Mouse (Mus musculus): ENCODE data around the gene Cspg5. TPM values are rescaled to one million over a fixed set of nuclear protein-coding genes. Genes with fewer than 3 reads are reported as not detected.

Gene Cspg5
- polyA plus RNA-seq, 1 experiment from 2014 or later, result 3.7 TPM

DNA sequence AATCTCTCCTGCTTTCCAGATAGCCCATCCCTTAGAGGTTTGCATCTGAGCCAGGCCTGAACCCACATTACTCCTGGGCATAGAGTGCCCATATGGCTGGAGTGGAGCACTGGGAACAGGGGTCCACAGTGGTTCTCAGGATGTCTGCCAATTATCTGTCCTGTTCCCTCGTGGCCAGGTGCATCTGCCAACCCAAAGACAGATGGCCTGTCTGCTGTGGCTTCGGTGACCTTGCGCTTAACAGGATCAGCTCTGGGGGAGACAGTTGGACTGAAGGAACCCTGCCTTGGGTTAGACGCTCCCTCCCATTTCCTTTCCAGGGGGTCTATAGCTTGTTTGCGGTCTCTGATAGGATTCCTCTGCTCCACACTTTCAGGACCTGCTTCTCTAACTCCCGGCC is 15.1 kb downstream of the Cspg5 start:
- Histone ChIP-seq H3K9ac (no peak overlapping the region), H3K27ac (no peak overlapping the region), H3K4me3 (no peak overlapping the region), H3K4me1 (no peaks in the 10 kb centered on the region), H3K36me3 (no peaks in the 10 kb centered on the region), H3K9me3 (no peaks in the 10 kb centered on the region), H3K4me2 (replicated peaks) (no peak overlapping the region), H3K27me3 (no peaks in the 10 kb centered on the region)
- no peak for ATAC-seq (ENCODE audit: low FRiP score, low read depth)
- 82% methylated on average over 6 of the region's 6 CpGs for WGBS

DNA sequence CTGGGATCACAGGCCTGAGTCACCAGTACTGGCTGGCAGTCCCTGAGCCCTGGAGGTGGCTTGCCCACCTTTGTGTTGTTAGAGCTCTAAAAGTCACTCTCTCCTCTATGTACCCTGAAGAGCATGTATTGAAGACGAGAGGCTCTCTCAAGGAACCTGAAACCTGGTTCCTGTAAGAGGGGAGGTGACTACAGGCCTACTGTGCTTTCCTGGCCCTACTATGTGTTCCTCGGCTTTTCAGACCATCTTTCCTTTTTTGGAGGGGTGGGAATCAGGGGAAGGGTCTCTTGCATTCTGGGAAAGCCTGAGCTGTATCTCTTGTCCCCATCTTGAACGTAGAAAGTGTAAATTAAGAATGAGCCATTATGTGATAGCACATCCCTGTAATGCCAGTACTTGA is 15.5 kb downstream of the Cspg5 start:
- H3K27me3 ChIP-seq, result no peaks in the 10 kb centered on the region
- no peaks in the 10 kb centered on the region for H3K4me1 ChIP-seq
- no peak overlapping the region for H3K27ac ChIP-seq
- 75% methylated on average over 3 of the region's 3 CpGs for whole genome bisulfite sequencing
- H3K9me3 ChIP-seq, result no peaks in the 10 kb centered on the region
- no peak overlapping the region for H3K4me3 ChIP-seq
- no peak overlapping the region for H3K4me2 ChIP-seq (replicated peaks)
- H3K9ac ChIP-seq, result no peak overlapping the region
- ATAC-seq (ENCODE audit: low FRiP score, low read depth), result no peak
- no peaks in the 10 kb centered on the region for H3K36me3 ChIP-seq

DNA sequence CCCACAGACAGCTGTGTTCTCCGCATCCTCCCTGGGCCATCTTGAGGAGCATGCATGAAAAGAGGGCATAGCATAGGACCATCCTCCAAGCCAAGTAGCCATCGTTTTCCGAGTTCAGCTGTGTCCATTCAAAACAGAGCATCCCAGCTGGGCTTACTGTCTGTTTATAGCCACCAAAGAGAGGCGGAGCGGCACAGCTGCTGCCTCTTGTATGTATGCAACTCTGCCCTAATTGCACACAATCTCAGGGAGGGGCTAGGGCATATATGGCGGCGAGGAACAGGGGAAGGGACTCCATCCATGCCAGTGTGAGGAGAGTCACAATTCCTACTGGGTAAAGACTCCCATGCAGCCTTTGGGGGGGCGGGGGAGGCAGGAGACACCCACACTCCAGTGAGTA is 19.6 kb downstream of the Cspg5 start:
- H3K4me2 ChIP-seq (replicated peaks), result no peak overlapping the region
- no peaks in the 10 kb centered on the region for H3K36me3 ChIP-seq
- WGBS, result 81% methylated on average over 8 of the region's 8 CpGs
- no peak; the same call in 1 of the 2 replicates for ATAC-seq (ENCODE audit: low FRiP score, low read depth)
- H3K4me1 ChIP-seq, result no peaks in the 10 kb centered on the region
- H3K4me3 ChIP-seq, result no peak overlapping the region
- no peak overlapping the region for H3K27ac ChIP-seq
- H3K9ac ChIP-seq, result no peak overlapping the region
- H3K9me3 ChIP-seq, result no peaks in the 10 kb centered on the region
- H3K27me3 ChIP-seq, result no peaks in the 10 kb centered on the region

DNA sequence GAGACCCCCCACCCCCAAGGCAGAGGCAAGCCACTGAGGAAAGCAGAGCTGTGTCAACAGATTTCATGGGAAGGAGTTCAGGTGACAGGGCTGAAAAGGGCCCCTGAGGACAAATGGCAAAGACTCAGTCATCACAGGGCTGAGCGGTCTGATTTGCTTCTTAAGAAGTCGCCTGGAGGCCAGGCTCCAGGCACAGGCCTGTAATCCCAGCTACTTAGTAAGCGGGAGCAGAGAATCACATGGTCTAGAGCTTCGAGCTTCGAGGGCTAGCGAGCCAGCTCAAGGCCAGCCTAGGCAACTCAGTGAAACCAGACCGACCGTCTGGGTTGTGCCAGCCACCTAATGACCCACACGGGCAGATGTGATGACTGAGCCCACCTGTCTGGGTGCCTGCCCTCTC is 21.4 kb downstream of the Cspg5 start:
- Histone ChIP-seq H3K9me3 (no peaks in the 10 kb centered on the region), H3K4me2 (replicated peaks) (no peak overlapping the region), H3K4me1 (no peaks in the 10 kb centered on the region), H3K4me3 (no peak overlapping the region), H3K36me3 (no peaks in the 10 kb centered on the region), H3K9ac (no peak overlapping the region), H3K27ac (no peak overlapping the region), H3K27me3 (no peaks in the 10 kb centered on the region)
- 74% methylated on average over 9 of the region's 9 CpGs for WGBS
- no peak for ATAC-seq (ENCODE audit: low FRiP score, low read depth)

DNA sequence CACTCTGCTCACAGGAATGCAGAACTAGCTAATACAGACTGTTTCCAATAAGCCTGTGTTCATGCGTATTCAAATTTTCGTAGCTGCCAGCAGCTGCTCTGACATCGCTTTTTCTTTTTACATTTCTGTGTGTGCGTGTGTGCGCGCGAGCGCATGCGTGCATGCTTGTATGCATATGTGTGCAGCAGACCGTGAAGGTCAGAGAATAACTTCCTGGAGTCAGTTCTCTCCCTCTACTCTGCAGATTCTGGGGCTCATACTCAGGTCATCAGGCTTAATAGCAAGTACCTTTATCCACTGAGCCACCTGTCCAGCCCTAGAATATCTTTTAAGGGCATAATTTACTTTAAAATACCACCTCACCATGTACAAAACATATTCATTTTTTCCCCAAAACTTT is 24.8 kb downstream of the Cspg5 start:
- Histone ChIP-seq H3K9ac (no peak overlapping the region), H3K27me3 (no peaks in the 10 kb centered on the region), H3K4me1 (no peaks in the 10 kb centered on the region), H3K4me3 (no peak overlapping the region), H3K27ac (no peak overlapping the region), H3K36me3 (no peaks in the 10 kb centered on the region), H3K9me3 (no peaks in the 10 kb centered on the region), H3K4me2 (replicated peaks) (no peak overlapping the region)
- WGBS, result 92% methylated on average over 10 of the region's 10 CpGs
- no peak for ATAC-seq (ENCODE audit: low FRiP score, low read depth)

DNA sequence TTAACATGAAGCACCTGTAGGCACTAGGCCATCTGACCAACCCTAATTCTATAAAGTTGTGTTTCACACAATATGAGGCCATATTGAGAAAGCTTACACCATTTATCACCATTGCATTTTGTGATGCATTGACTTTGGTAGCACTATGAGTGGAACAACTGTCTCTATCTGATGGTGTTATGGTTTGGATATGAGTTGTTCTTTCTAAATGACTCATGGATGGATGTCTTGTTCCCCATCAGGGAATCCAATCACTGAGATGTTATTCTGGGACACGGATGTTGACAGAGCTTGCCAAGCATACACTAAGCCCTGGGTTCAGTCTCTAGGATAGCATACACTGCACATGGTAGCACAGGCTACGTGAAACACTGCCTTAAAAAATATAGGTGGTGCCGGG is 28.7 kb downstream of the Cspg5 start:
- Histone ChIP-seq H3K27ac (no peak overlapping the region), H3K27me3 (no peaks in the 10 kb centered on the region), H3K4me3 (no peak overlapping the region), H3K9ac (no peak overlapping the region), H3K4me2 (replicated peaks) (no peak overlapping the region), H3K4me1 (no peaks in the 10 kb centered on the region), H3K36me3 (no peaks in the 10 kb centered on the region), H3K9me3 (no peaks in the 10 kb centered on the region)
- 87% methylated on average over 3 of the region's 3 CpGs for WGBS
- ATAC-seq (ENCODE audit: low FRiP score, low read depth), result no peak

DNA sequence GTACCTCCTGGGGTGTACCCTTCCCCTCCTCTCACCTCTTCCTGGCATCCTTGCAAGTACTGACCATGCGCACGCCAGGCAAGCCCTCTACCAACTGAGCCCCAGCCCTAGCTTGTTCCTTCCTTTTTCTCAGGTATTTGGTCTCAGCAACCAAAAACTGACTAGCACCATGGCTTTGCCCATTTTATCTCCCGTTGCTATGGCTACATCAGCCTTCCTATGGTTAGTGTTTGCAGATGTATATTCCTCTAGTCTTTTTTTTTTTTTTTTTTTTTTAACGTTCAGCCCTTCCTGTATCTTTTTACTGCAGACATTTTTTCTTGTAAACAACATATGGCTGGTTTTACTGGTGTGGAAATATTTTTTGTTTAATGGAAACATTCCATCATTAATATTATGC is 29.9 kb downstream of the Cspg5 start:
- Histone ChIP-seq H3K27me3 (no peaks in the 10 kb centered on the region), H3K9me3 (no peaks in the 10 kb centered on the region), H3K4me3 (no peak overlapping the region), H3K27ac (no peak overlapping the region), H3K4me2 (replicated peaks) (no peak overlapping the region), H3K4me1 (no peaks in the 10 kb centered on the region), H3K9ac (no peak overlapping the region), H3K36me3 (no peaks in the 10 kb centered on the region)
- ATAC-seq (ENCODE audit: low FRiP score, low read depth), result no peak
- WGBS, result 70% methylated on average over 4 of the region's 4 CpGs

DNA sequence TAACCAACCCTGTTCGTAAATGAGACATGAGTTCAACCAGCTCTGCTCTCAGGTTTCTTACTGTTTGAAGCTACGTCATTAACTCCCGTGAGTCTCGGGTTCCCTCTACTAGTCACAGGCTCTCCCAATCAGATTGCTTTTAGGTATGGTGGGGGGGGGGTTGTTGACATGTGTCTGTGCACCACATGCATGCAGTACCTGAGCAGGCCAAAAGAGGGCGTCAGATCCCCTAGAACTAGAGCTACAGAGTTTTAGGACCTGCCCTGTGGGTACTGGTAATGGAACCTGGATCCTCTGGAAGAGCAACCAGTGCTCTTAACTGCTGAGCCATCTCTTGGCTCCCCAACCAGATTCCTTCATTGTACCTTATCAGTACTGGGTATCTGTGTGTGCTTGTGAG is 32.3 kb downstream of the Cspg5 start:
- no peak for ATAC-seq (ENCODE audit: low FRiP score, low read depth)
- no peaks in the 10 kb centered on the region for H3K27me3 ChIP-seq

DNA sequence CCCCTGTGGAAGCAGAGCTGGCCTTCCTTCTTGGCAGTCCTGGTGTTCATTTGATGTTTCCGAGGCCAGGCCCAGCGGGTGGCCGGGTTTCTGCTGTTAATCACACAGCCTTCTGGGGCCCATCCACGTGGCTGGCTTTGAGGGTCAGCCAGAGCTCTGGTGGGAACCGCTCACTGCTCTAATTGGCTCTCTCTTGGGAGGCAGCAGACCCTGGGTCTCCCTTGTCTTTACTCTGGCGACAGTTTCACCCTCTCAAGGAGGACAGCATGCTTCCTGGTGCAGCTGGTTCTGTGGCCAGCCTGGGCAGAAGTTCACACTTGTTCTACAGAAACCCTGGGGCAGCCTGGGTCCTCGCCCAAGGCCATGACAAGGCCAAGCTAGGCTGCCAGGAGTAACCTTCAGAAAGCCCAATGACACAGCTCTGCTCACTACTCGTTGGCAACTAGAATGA is 33.9 kb downstream of the Cspg5 start:
- no peaks in the 10 kb centered on the region for H3K36me3 ChIP-seq
- no peak overlapping the region for H3K4me3 ChIP-seq
- H3K9ac ChIP-seq, result no peak overlapping the region
- H3K27me3 ChIP-seq, result no peaks in the 10 kb centered on the region
- H3K9me3 ChIP-seq, result no peaks in the 10 kb centered on the region
- H3K4me1 ChIP-seq, result no peaks in the 10 kb centered on the region
- ATAC-seq (ENCODE audit: low FRiP score, low read depth), result no peak
- 54% methylated on average over 8 of the region's 8 CpGs for WGBS
- H3K4me2 ChIP-seq (replicated peaks), result no peak overlapping the region
- H3K27ac ChIP-seq, result no peak overlapping the region

More for the DNA sequence above, 32.3 kb downstream of the Cspg5 start:
- Histone ChIP-seq H3K4me2 (replicated peaks) (no peak overlapping the region), H3K9me3 (no peaks in the 10 kb centered on the region), H3K9ac (no peak overlapping the region), H3K27ac (no peak overlapping the region), H3K4me1 (no peaks in the 10 kb centered on the region), H3K4me3 (no peak overlapping the region), H3K36me3 (no peaks in the 10 kb centered on the region)
- 32% methylated on average over 5 of the region's 5 CpGs for WGBS

DNA sequence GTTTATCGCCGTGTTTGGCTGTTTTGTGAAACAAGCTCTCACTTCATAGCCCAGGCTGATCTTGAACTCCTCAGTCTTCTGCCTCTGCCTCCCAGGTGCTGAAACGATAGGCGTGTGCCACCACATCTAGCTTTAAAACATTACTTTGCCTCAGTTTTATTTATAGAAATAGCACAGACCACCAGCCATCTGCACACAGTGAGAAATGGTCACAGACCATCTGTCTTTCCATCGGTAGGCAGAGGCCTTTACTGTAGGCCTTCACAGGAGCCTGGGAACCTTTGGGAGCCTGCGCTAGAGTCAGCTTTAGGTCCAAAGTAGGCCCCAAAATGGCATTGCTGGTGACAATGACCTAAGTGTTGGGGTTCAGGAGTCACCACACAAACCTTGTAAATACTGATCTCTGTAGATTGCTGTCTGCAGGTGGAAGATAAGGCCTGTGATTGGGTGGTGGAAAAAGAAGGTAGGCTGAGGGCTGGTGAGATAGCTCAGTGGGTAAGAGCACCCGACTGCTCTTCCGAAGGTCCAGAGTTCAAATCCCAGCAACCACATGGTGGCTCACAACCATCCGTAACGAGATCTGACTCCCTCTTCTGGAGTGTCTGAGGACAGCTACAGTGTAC is 40.6 kb downstream of the Cspg5 start:
- ATAC-seq (ENCODE audit: low FRiP score, low read depth), result no peak
- Histone ChIP-seq H3K9me3 (no peaks in the 10 kb centered on the region), H3K4me2 (replicated peaks) (no peak overlapping the region), H3K4me3 (no peak overlapping the region), H3K9ac (no peak overlapping the region), H3K27ac (no peak overlapping the region), H3K27me3 (no peaks in the 10 kb centered on the region), H3K4me1 (no peaks in the 10 kb centered on the region), H3K36me3 (no peaks in the 10 kb centered on the region)
- WGBS, result 88% methylated on average over 10 of the region's 10 CpGs

DNA sequence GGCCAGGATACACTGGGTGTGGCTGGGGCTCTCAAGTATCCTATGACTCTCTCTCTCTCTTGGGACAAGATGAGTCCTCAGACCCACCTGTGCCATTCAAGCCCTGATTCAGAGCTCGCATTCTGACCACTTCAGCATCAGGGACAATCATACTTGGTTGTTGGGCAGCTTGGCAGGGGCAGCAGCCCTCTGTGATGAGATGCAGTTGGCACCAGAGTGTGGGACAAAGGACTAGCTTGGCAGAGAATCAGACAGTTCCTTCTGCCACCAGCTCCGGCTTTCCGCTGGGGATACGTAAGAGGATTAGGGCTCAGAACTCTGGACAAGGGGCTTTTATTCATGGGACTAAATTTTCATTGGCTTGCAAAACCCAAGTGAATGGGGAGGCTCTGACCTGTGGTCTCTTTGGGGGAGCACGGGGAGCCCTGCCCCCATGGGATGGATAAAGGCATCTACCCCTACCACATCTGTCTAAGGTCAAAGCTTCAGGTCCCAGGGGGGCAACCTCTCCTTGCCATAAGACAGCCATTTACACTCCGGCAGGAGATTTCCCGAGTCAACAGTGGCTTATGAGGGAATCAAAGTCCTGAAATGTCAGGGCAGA is 43.8 kb downstream of the Cspg5 start:
- H3K4me3 ChIP-seq, result no peak overlapping the region
- WGBS, result 87% methylated on average over 7 of the region's 7 CpGs
- no peaks in the 10 kb centered on the region for H3K36me3 ChIP-seq
- ATAC-seq (ENCODE audit: low FRiP score, low read depth), result no peak
- H3K27ac ChIP-seq, result no peak overlapping the region
- no peaks in the 10 kb centered on the region for H3K9me3 ChIP-seq
- H3K27me3 ChIP-seq, result no peaks in the 10 kb centered on the region
- H3K9ac ChIP-seq, result no peak overlapping the region
- H3K4me1 ChIP-seq, result no peaks in the 10 kb centered on the region
- H3K4me2 ChIP-seq (replicated peaks), result no peak overlapping the region

DNA sequence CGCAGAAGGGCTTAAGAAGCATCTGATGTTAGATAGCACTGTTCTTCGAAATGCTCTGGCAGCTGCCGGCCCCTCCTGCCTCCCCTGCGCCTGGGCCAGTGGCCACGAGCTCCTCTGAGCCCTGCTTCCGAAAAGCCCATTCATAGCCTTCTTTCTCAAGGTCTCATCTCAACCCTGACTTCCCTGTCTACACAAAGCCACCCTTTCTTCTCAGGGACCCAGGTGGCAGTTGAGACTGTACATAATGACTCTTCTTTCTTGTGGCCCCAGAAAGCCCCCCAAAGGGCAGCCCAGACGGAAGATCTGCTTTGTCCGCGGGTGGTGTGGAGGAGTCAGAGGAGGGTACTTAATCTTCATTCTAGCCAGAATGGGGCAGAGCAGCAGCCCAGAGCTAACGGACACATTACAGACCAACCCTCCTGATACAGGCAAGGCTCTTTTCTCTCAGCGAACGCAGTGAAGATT is 49.7 kb downstream of the Cspg5 start:
- H3K27me3 ChIP-seq, result no peaks in the 10 kb centered on the region
- no peaks in the 10 kb centered on the region for H3K36me3 ChIP-seq
- H3K9me3 ChIP-seq, result no peaks in the 10 kb centered on the region
- no peaks in the 10 kb centered on the region for H3K4me1 ChIP-seq
- no peak overlapping the region for H3K27ac ChIP-seq
- no peak overlapping the region for H3K4me3 ChIP-seq
- no peak overlapping the region for H3K4me2 ChIP-seq (replicated peaks)
- H3K9ac ChIP-seq, result no peak overlapping the region
- ATAC-seq (ENCODE audit: low FRiP score, low read depth), result no peak
- 77% methylated on average over 12 of the region's 12 CpGs for WGBS

DNA sequence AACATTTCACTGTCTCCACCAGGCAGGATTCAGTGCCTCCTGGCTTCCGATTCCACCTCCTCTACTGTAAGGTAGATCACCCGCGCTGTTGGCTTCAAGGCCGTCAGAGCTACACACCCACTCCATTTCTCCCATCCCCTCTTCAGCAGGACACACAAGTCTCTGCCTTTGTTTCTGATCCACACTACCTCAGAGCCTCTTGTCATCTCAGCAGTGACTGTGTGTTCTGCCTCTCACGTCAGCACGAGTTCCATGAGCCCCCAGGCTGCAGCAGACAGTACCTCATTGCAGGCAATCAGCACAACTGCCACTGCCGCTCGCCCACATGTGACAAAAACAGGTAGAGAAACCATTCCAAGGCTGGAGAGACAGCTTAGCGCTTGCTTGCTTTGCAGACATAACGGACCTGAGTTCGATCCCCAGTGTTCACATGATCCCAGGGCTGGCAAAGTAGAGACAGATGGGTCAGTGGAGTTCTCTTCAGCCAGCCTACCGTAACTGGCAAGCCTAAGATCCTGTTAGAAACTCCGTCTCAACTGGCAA is 50.4 kb downstream of the Cspg5 start:
- Histone ChIP-seq H3K27me3 (no peaks in the 10 kb centered on the region), H3K4me1 (no peaks in the 10 kb centered on the region), H3K4me2 (replicated peaks) (no peak overlapping the region), H3K9me3 (no peaks in the 10 kb centered on the region), H3K36me3 (no peaks in the 10 kb centered on the region), H3K9ac (no peak overlapping the region), H3K4me3 (no peak overlapping the region), H3K27ac (no peak overlapping the region)
- ATAC-seq (ENCODE audit: low FRiP score, low read depth), result no peak
- WGBS, result 82% methylated on average over 13 of the region's 13 CpGs

Data from limb, embryonic 13.5 days (tissue).